Mouse (Mus musculus) myocyte (in vitro differentiated cells): Measurements from ENCODE around the gene Tcta. TPM values are rescaled to one million over a fixed set of nuclear protein-coding genes. Genes with fewer than 3 reads are reported as not detected.
A peak's percentile ranks its signal among the peaks of the same experiment; 100 is the strongest.

ENCODE experiments used
- H3K27me3 ChIP-seq: one replicate; pipeline ENCODE4 v1.6.1; 2011; ENCODE audit not compliant: control insufficient read depth, insufficient read depth, insufficient read length
- H3K36me3 ChIP-seq: one replicate; pipeline ENCODE4 v1.6.1; 2011; ENCODE audit not compliant: control insufficient read depth, insufficient read depth
- H3K4me2 ChIP-seq: one replicate; pipeline ENCODE4 v1.6.1; 2011; ENCODE audit warnings: low read depth, control low read depth
- H3K4me3 ChIP-seq: one replicate; pipeline ENCODE4 v1.5.1; 2011; ENCODE audit warnings: mild to moderate bottlenecking, control low read depth, moderate library complexity
- H3K79me2 ChIP-seq: one replicate; pipeline ENCODE4 v1.6.1; 2011; ENCODE audit not compliant: control insufficient read depth, insufficient read depth
- H3ac ChIP-seq: one replicate; pipeline ENCODE4 v1.6.1; 2011; ENCODE audit not compliant: control insufficient read depth, insufficient read length
- CEBPB ChIP-seq: IDR thresholded peaks from 2 replicates; pipeline ENCODE4 v1.6.1; 2011; ENCODE audit warnings: mild to moderate bottlenecking, moderate library complexity; ENCODE audit not compliant: poor library complexity, insufficient read depth, severe bottlenecking
- E2F4 ChIP-seq: IDR thresholded peaks from one replicate; pipeline ENCODE4 v1.6.1; 2011; ENCODE audit warnings: mild to moderate bottlenecking, control low read depth, moderate library complexity; ENCODE audit not compliant: insufficient read depth
- MAX ChIP-seq: IDR thresholded peaks from one replicate; pipeline ENCODE4 v1.6.1; 2011; ENCODE audit warnings: low read depth, mild to moderate bottlenecking, control low read depth
- MYOD1 ChIP-seq, 3 experiments: IDR thresholded peaks; one replicate each; pipeline ENCODE4 v1.6.1; 2011; ENCODE audit warnings: control low read depth in 2 of 3, low read depth in 2 of 3, mild to moderate bottlenecking in 2 of 3, moderate library complexity in 1 of 3; ENCODE audit not compliant: insufficient read length in 2 of 3, control insufficient read depth in 1 of 3
- MYOG ChIP-seq, 3 experiments: IDR thresholded peaks; one replicate each; pipeline ENCODE4 v1.6.1; 2011; ENCODE audit warnings: control low read depth in 2 of 3, low read depth in 2 of 3, mild to moderate bottlenecking in 2 of 3; ENCODE audit not compliant: insufficient read length in 2 of 3, control insufficient read depth in 1 of 3, insufficient read depth in 1 of 3
- POLR2A ChIP-seq: IDR thresholded peaks from one replicate; pipeline ENCODE4 v1.6.1; 2011; ENCODE audit warnings: low read depth, mild to moderate bottlenecking, control low read depth, moderate library complexity; ENCODE audit not compliant: insufficient read length
- POLR2AphosphoS2 ChIP-seq: IDR thresholded peaks from one replicate; pipeline ENCODE4 v1.6.1; 2011; ENCODE audit warnings: low read depth, control low read depth; ENCODE audit not compliant: insufficient read length
- REST ChIP-seq: IDR thresholded peaks from one replicate; pipeline ENCODE4 v1.6.1; 2011; ENCODE audit warnings: mild to moderate bottlenecking, control low read depth, moderate library complexity; ENCODE audit not compliant: insufficient read depth, insufficient read length
- SRF ChIP-seq: IDR thresholded peaks from one replicate; pipeline ENCODE4 v1.6.1; 2011; ENCODE audit warnings: low read depth; ENCODE audit not compliant: control insufficient read depth, insufficient read length
- TCF12 ChIP-seq: IDR thresholded peaks from one replicate; pipeline ENCODE4 v1.6.1; 2011; ENCODE audit warnings: mild to moderate bottlenecking, control low read depth; ENCODE audit not compliant: poor library complexity, insufficient read depth, severe bottlenecking
- TCF3 ChIP-seq: IDR thresholded peaks from one replicate; pipeline ENCODE4 v1.6.1; 2011; ENCODE audit warnings: low read depth, control low read depth; ENCODE audit not compliant: insufficient read length
- USF1 ChIP-seq: IDR thresholded peaks from one replicate; pipeline ENCODE4 v1.6.1; 2011; ENCODE audit warnings: low read depth, mild to moderate bottlenecking, control low read depth, moderate library complexity
- polyA plus RNA-seq: library from polyadenylated mRNA; unstranded; fragments of >200 nt; fragmentation: generic; extraction: Trizol; gene quantifications from one replicate; pipeline ENCODE4 v1.2.1, GENCODE M21; 2012; ENCODE audit warnings: missing spikeins

Gene Tcta
- polyA plus RNA-seq, 1 experiment: 29.8 TPM

DNA sequence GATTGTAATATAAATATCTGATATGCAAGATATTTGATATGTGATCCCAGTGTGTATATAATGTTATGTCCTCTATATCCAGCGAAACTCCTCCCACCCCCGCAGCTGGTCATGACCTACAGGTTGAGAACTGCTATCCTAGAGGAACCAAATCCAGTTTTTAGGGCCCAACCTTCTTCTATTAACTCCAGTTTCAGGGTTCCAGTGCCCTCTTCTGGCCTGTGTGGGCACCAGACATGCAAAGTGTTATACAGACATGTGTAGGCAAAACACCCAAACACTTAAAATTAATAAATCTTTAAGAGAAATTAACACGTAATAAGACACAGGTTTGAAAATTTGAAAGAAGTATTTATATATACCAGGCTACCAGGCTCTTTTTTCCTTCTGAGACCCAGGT is 11.6 kb upstream of the Tcta start:
- peaks cover 23% of the 10 kb centered on the region for H3K36me3 ChIP-seq
- no peak for TF ChIP-seq CEBPB
- TF ChIP-seq TCF3: no peak
- TF ChIP-seq E2F4: no peak
- no peak for TF ChIP-seq MYOD1 (IDR thresholded peaks at IDR 0.05; ENCODE audit: control insufficient read depth in 1 of 3, insufficient read length in 2 of 3, low read depth in 2 of 3)
- TF ChIP-seq TCF12: no peak
- no peak for TF ChIP-seq REST
- TF ChIP-seq MAX: no peak
- TF ChIP-seq SRF: no peak
- TF ChIP-seq POLR2AphosphoS2: no peak
- no peak overlapping the region for H3ac ChIP-seq

DNA sequence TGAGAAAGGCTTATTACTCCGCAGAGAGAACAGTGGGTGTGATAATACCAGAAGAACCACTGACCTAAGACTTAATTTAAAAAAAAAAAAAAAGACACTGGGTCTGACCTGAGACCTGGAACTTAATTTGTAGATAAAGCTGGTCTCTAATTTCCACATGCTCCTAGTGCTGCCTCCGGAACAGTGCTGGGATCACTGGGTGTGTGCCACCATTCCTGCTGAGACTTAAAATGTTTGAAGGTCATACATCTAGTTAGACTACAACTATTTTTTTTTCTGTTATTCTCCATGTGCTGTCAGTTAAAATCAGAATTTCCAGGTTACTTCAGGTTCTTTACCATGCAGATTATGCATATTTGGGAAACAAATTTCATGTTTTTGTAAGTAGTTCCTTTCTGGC is 2.2 kb upstream of the Tcta start:
- TF ChIP-seq REST: no peak
- TF ChIP-seq POLR2AphosphoS2: no peak
- TF ChIP-seq POLR2A: no peak
- no peak for TF ChIP-seq MYOD1 (IDR thresholded peaks at IDR 0.05; ENCODE audit: control insufficient read depth in 1 of 3, insufficient read length in 2 of 3, low read depth in 2 of 3)
- Histone ChIP-seq H3K27me3 (no peaks in the 10 kb centered on the region), H3K36me3 (no peaks in the 10 kb centered on the region), H3K79me2 (peaks cover 76% of the 10 kb centered on the region), H3K4me3 (peak overlapping the region; percentile 85), H3ac (no peak overlapping the region), H3K4me2 (peak overlapping the region; percentile 89)

More for the DNA sequence above, 11.6 kb upstream of the Tcta start:
- Histone ChIP-seq H3K4me2 (no peak overlapping the region), H3K79me2 (peaks cover 100% of the 10 kb centered on the region), H3K4me3 (no peak overlapping the region), H3K27me3 (no peaks in the 10 kb centered on the region)

DNA sequence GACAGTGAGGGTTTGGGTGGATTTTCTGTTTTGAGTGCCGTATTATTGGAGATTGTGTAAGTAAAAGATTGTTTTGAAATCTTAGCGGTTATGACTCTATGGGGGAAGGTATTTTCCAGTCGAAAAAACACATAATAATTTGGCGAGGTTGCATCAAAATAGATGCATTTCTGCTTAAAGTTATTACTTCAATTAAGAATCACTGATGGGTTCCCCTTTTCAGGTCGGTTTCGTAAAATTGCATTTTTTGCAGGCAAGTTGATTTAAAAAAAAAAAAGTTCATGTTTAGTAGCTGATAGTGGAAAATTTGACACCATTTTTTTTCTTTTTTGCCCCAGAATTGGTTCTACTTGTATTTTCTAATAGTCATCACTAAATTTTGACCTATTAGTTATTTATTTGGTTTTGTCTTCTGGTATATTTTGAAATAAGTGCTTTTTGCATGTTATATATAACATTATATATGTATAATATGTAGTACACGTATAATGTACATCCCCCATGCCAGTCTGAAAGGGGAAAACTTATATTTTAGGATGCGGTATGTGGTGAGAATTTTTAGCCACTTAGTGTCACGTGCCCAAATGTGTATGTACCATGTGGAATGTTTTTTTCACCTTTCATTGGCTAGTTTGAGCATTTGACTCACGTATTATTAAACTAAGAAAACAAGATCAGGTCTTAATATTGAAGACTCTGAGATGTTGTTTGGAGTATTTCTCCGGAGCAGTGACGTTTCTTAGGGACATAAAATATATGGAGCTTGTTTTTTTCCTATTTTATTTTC is 1.3 kb upstream of the Tcta start:
- no peaks in the 10 kb centered on the region for H3K36me3 ChIP-seq
- TF ChIP-seq CEBPB (no peak), USF1 (peak; percentile 90), REST (no peak), MAX (no peak), MYOG (IDR thresholded peaks at IDR 0.05; ENCODE audit: control insufficient read depth in 1 of 3, insufficient read depth in 1 of 3, insufficient read length in 2 of 3, low read depth in 2 of 3) (no peak), POLR2AphosphoS2 (no peak), TCF12 (no peak), POLR2A (no peak)

DNA sequence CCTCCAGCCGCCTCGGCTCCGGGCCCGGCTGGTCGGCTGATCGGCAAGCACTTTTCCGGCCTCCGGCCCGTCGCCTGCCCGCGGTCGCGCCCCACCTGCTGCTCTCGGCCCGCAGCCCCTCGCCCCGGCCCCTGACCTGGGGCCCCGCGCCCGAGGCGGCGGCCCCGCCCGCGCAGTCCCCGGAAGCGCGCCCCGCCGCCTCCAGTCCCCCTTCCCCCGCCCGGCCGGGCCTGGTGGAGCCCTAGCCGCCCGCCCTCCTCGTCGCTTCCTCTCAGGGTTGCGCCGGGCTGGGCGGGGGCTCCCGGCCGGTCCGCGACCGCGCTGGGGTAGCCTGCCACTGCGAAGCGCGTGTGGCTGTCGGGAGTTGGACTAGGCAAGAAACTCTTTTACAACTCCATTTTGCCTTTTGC is 616 bp upstream of the Tcta start:
- H3K4me3 ChIP-seq: peak overlapping the region; percentile 85
- peaks cover 60% of the 10 kb centered on the region for H3K79me2 ChIP-seq
- TF ChIP-seq POLR2A: peak; percentile 26
- TF ChIP-seq TCF3: no peak
- no peak for TF ChIP-seq TCF12
- TF ChIP-seq USF1: no peak
- TF ChIP-seq MAX: no peak
- no peak for TF ChIP-seq POLR2AphosphoS2
- peak; percentile 5 for TF ChIP-seq E2F4
- TF ChIP-seq SRF: no peak
- TF ChIP-seq MYOG (IDR thresholded peaks at IDR 0.05; ENCODE audit: control insufficient read depth in 1 of 3, insufficient read depth in 1 of 3, insufficient read length in 2 of 3, low read depth in 2 of 3): no peak
- TF ChIP-seq CEBPB: no peak
- no peak for TF ChIP-seq REST
- TF ChIP-seq MYOD1 (IDR thresholded peaks at IDR 0.05; ENCODE audit: control insufficient read depth in 1 of 3, insufficient read length in 2 of 3, low read depth in 2 of 3): no peak
- H3ac ChIP-seq: peak overlapping the region; percentile 95
- no peaks in the 10 kb centered on the region for H3K27me3 ChIP-seq
- H3K36me3 ChIP-seq: no peaks in the 10 kb centered on the region
- peak overlapping the region; percentile 89 for H3K4me2 ChIP-seq

More for the DNA sequence above, 1.3 kb upstream of the Tcta start:
- Histone ChIP-seq H3K79me2 (peaks cover 66% of the 10 kb centered on the region), H3K27me3 (no peaks in the 10 kb centered on the region), H3K4me2 (peak overlapping the region; percentile 89), H3K4me3 (peak overlapping the region; percentile 85), H3ac (peak overlapping the region; percentile 95)

DNA sequence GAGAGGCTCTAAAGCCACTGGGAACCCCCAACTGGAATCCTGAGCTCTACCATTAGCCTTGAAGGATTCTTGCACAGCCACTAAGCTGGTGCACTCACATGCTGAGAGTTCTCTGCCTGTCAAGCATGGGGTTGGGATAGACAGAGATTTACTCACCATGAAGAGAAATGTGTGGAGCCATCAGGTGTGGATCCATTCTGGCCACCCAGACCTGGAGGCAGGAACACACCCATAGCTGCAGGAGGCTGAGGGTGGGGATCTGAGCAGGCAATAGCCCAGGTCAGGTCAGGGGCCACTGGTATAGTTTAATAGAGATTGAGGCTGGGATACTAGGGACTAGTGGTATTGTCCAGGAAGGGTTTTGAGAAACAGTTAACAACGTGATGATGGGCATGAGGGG is 790 bp downstream of the Tcta start:
- Histone ChIP-seq H3K4me2 (peak overlapping the region; percentile 84), H3K79me2 (peaks cover 46% of the 10 kb centered on the region), H3K4me3 (peak overlapping the region; percentile 85), H3K27me3 (no peaks in the 10 kb centered on the region), H3K36me3 (no peaks in the 10 kb centered on the region), H3ac (peak overlapping the region; percentile 95)
- no peak for TF ChIP-seq POLR2AphosphoS2
- TF ChIP-seq REST: no peak
- no peak for TF ChIP-seq USF1
- no peak for TF ChIP-seq TCF3
- TF ChIP-seq POLR2A: no peak
- TF ChIP-seq TCF12: no peak
- no peak for TF ChIP-seq MAX
- no peak for TF ChIP-seq SRF
